ENCODE assay signal across 8 mouse cellular contexts in the genomic region with DNA sequence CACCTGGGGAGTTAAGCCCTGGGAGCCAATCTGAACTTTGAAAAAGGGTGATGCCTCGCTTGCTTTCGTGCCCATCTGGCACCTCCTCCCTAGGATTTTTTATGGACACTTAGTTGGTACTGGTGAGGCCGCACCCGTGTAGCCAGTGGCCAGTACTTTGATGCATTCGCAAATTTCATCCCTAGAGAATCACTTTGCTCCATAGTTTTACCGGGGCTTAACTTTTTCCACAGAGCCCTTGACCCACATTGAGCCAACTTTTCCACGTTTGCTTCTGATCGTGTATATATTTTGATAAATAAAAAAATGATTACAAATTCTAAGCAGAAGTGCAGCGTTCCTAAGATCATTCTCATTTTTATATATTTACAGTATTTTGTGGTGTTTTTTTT. TPM values are rescaled to one million over a fixed set of nuclear protein-coding genes. Genes with fewer than 3 reads are reported as not detected.
A peak's percentile ranks its signal among the peaks of the same experiment; 100 is the strongest.
DNase-seq lines count a peak whose midpoint lies in the region; ATAC-seq lines count a peak whose summit lies in the region.

No protein-coding gene starts in this region.

- intact Hi-C loops in left cerebral cortex, postnatal 36 days (cut with DNase I) = no loop called here

- peak overlapping the region; percentile 36 for H3K4me2 ChIP-seq in kidney, embryonic 14.5 days (replicated peaks; ENCODE audit: low read depth, low read length)
- H3K4me2 ChIP-seq in hindbrain, embryonic 15.5 days = peak overlapping the region; percentile 57
- peak overlapping the region; percentile 56 for H3K4me2 ChIP-seq in midbrain, embryonic 16.5 days (ENCODE audit: low read length)

- H3K9ac ChIP-seq in kidney, embryonic 14.5 days (ENCODE audit: low read depth, low read length) = peak overlapping the region; percentile 77
- peak overlapping the region; percentile 60 for H3K9ac ChIP-seq in hindbrain, embryonic 15.5 days
- H3K9ac ChIP-seq in midbrain, embryonic 16.5 days (ENCODE audit: low read depth, low read length) = peak overlapping the region; percentile 58

- ATAC-seq in kidney, embryonic 14.5 days (ENCODE audit: low FRiP score, low TSS enrichment) = no peak
- no peak for ATAC-seq in hindbrain, embryonic 15.5 days (ENCODE audit: low FRiP score, low read depth)
- no peak for ATAC-seq in midbrain, embryonic 16.5 days

- peak overlapping the region; percentile 69; the same call in 1 of the 2 replicates for H3K27ac ChIP-seq in kidney, embryonic 14.5 days (ENCODE audit: low read depth, low read length)
- 0 out of 2 replicates have a peak overlapping the region, but pooled peaks have one; percentile 84 for H3K27ac ChIP-seq in brown adipose tissue, adult 24 weeks (replicated peaks; ENCODE audit: low read depth, low read length)
- peak overlapping the region; percentile 86 for H3K27ac ChIP-seq in hindbrain, embryonic 15.5 days (replicated peaks)
- H3K27ac ChIP-seq in midbrain, embryonic 16.5 days (ENCODE audit: low read length) = peak overlapping the region; percentile 76; the same call in 1 of the 2 replicates

- H3K27me3 ChIP-seq in kidney, embryonic 14.5 days (ENCODE audit: control insufficient read depth, insufficient read depth, low read length) = no peaks in the 10 kb centered on the region
- H3K27me3 ChIP-seq in hindbrain, embryonic 15.5 days = no peaks in the 10 kb centered on the region
- H3K27me3 ChIP-seq in midbrain, embryonic 16.5 days (ENCODE audit: control insufficient read depth, insufficient read depth, low read depth, low read length) = no peaks in the 10 kb centered on the region

- no peaks in the 10 kb centered on the region for H3K4me1 ChIP-seq in kidney, embryonic 14.5 days (ENCODE audit: control insufficient read depth, insufficient read depth, low read length)
- no peaks in the 10 kb centered on the region for H3K4me1 ChIP-seq in brown adipose tissue, adult 24 weeks (ENCODE audit: control insufficient read depth, insufficient read depth, insufficient read length, low read length)
- H3K4me1 ChIP-seq in hindbrain, embryonic 15.5 days (replicated peaks) = peaks cover 12% of the 10 kb centered on the region
- peaks cover 6% of the 10 kb centered on the region for H3K4me1 ChIP-seq in midbrain, embryonic 16.5 days (ENCODE audit: control insufficient read depth, insufficient read depth, low read length)

- no peaks in the 10 kb centered on the region for H3K9me3 ChIP-seq in kidney, embryonic 14.5 days (ENCODE audit: control insufficient read depth, low read length)
- H3K9me3 ChIP-seq in hindbrain, embryonic 15.5 days = no peaks in the 10 kb centered on the region
- no peaks in the 10 kb centered on the region for H3K9me3 ChIP-seq in midbrain, embryonic 16.5 days (replicated peaks; ENCODE audit: control insufficient read depth, low read length, poor library complexity, severe bottlenecking)

- DNase-seq in kidney, postnatal 14 days = no peak
- DNase-seq in right cerebral cortex, adult 18-20 months = no peak
- no peak for DNase-seq in left cerebral cortex, postnatal 36 days (ENCODE audit: low spot score in 2 of 2)
- DNase-seq in ovary, adult 18-20 months (ENCODE audit: low spot score) = no peak

- WGBS in kidney, embryonic 14.5 days = 27% methylated on average over 9 of the region's 9 CpGs
- 25% methylated on average over 9 of the region's 9 CpGs for WGBS in hindbrain, embryonic 15.5 days
- WGBS in midbrain, embryonic 16.5 days = 23% methylated on average over 9 of the region's 9 CpGs

- no peaks in the 10 kb centered on the region for H3K36me3 ChIP-seq in kidney, embryonic 14.5 days (ENCODE audit: control insufficient read depth, insufficient read depth, low read length)
- no peaks in the 10 kb centered on the region for H3K36me3 ChIP-seq in hindbrain, embryonic 15.5 days
- peaks cover 2% of the 10 kb centered on the region for H3K36me3 ChIP-seq in midbrain, embryonic 16.5 days (ENCODE audit: control insufficient read depth, insufficient read depth, low read length)

- peak overlapping the region; percentile 65 for H3K4me3 ChIP-seq in kidney, embryonic 14.5 days (ENCODE audit: low read length)
- peak overlapping the region; percentile 98 for H3K4me3 ChIP-seq in brown adipose tissue, adult 24 weeks (ENCODE audit: insufficient read depth, low read depth, low read length)
- peak overlapping the region; percentile 72 for H3K4me3 ChIP-seq in hindbrain, embryonic 15.5 days
- H3K4me3 ChIP-seq in midbrain, embryonic 16.5 days (ENCODE audit: low read depth, low read length) = peak overlapping the region; percentile 53

RNA-seq across cellular contexts. Expression of gene Eif1ax, which starts 0.8 kb away (rescaled TPM):
- 128 and 130 TPM in 2 replicates for polyA plus RNA-seq in kidney, embryonic 14.5 days (2014; fragmentation: Nextera tagmentation; extraction: Ambion mirVana)
- 52.1 and 61.4 TPM in 2 replicates for polyA plus RNA-seq in brown adipose tissue, adult 24 weeks (2012; ENCODE audit: insufficient read depth, insufficient read length, missing spikeins)
- polyA plus RNA-seq in hindbrain, embryonic 15.5 days (2015; fragmentation: Nextera tagmentation; extraction: Ambion mirVana) = 100.0 and 103 TPM in 2 replicates
- polyA plus RNA-seq in midbrain, embryonic 16.5 days (2015; fragmentation: Nextera tagmentation; extraction: Ambion mirVana) = 91.2 and 97.3 TPM in 2 replicates
- 100 to 1,000 TPM; 123 to 136 TPM for total RNA-seq in left cerebral cortex, postnatal 36 days (2021)

RNA-seq across cellular contexts. Expression of gene Map7d2, which starts 41.6 kb away (rescaled TPM):
- 2.8 and 3.1 TPM in 2 replicates for polyA plus RNA-seq in kidney, embryonic 14.5 days (2014; fragmentation: Nextera tagmentation; extraction: Ambion mirVana)
- polyA plus RNA-seq in brown adipose tissue, adult 24 weeks (2012; ENCODE audit: insufficient read depth, insufficient read length, missing spikeins) = not detected in 2 replicates
- 44.2 and 47.0 TPM in 2 replicates for polyA plus RNA-seq in hindbrain, embryonic 15.5 days (2015; fragmentation: Nextera tagmentation; extraction: Ambion mirVana)
- polyA plus RNA-seq in midbrain, embryonic 16.5 days (2015; fragmentation: Nextera tagmentation; extraction: Ambion mirVana) = 42.8 and 44.8 TPM in 2 replicates
- 100 to 1,000 TPM in 1 of 2 experiments, 10 to 100 TPM in 1; 97.1 to 120 TPM for total RNA-seq in left cerebral cortex, postnatal 36 days (2021)

Comparison
In these comparisons a context has a peak if more than half of its experiments do, and no peak if none do; other contexts are left out.
1. RNA of gene Map7d2, which starts 41.6 kb away (polyA plus RNA-seq): 42.8 to 44.8 TPM in midbrain, embryonic 16.5 days and 44.2 to 47.0 TPM in hindbrain, embryonic 15.5 days; 2.8 to 3.1 TPM in kidney, embryonic 14.5 days and not detected in brown adipose tissue, adult 24 weeks; every median in the first group is over 10 times any median in the second.
2. Peak in every context shown above with its lines, with median percentiles within 50 percentile points of each other: H3K27ac ChIP-seq, H3K4me2 ChIP-seq, H3K4me3 ChIP-seq and H3K9ac ChIP-seq.